Mouse (Mus musculus) mesoderm, embryonic 11.5 days (tissue): Measurements from ENCODE around the gene Slc35g2.

Experiments
- DNase-seq: peaks from one replicate; pipeline ENCODE4 v3.0.0-alpha.2; 2012; ENCODE audit warnings: low read depth, low spot score

Gene Slc35g2

GRCm38 (mm10) chr9:100558991-100559390, 11.9 kb downstream of the Slc35g2 start:
- DNase-seq: no peak

GRCm38 (mm10) chr9:100558023-100558573, 12.8 kb downstream of the Slc35g2 start:
- DNase-seq: no peak

DNA sequence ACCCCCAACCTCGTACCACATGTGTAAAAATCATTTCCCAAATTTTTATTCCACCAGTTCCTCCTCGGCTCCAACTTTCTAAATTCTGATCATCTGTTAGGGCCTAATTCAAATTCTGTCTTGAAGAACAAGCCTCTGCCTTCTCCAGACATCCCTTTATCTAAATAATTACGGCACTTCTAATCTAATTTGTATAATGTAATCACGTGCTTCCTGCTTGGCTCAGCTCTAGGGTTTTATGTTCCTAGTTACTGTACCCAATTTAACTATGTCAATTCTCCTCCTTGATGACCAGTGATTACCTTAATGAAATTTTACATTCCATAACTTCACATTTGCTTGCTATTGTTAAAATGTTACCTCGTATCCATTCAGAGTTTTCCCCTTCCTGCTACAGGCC, 15.2 kb downstream of the Slc35g2 start:
- DNase-seq: no peak

GRCm38 (mm10) chr9:100548313-100548712, 22.6 kb downstream of the Slc35g2 start:
- peak; percentile 37 for DNase-seq

DNA sequence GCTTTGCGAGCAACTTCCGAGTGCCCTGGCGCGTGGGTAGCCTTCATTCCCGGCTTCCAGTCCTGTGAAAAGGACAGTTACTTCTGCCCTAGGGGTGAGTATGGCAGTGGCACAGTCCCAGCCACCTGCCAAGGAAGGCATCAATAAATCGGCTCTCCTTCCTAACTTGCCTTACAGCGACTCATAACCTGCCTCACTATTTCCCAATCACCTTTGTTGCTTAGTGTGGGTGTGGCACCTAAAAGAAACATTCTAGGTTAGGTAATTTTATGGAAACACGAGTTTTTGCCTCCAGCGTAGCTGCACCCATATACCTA, 24.3 kb downstream of the Slc35g2 start:
- DNase-seq: peak; percentile 21

- peak; percentile 98 for DNase-seq
These were observed 24.9 kb downstream of the Slc35g2 start, which contains the start of gene Nck1 for GRCm38 (mm10) chr9:100545715-100546593. Gene Nck1 (minus strand): TSS chr9:100546134.

DNA sequence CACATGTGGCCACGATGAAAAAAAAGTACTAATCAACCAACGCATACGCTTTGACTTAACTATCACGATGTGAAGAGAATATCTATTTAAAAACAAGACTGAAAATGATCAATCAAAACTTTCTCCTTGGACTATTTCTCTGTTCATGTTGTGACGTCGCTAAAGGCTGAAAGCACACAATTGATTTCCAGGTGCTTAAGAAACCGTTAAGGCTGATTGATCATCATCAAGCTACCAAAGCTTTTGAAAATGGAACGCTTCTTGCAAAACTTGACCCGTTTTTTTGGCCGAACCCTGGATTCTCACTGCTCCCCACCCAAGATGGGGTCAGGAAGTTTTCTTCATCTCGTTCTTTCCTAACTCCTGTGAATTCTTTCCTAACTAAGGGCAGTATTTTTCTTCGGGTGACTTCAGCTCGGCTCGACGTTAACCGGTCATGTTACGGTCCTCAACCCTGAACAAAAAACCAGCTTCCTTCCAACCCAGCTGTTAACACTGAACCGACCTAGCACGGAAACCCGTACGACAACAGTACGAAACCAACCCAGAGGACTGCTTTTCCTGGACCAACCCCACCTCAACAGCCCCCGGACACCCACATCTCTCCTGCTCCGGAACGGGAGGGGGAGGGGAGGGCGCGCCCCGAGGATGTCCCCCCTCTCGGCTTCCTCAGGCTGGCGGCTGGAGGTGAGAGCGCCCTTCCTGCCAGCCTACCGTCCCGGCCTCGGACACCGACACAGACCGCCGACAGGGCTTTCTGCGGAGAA, 25.8 kb downstream of the Slc35g2 start:
- DNase-seq: no peak

DNA sequence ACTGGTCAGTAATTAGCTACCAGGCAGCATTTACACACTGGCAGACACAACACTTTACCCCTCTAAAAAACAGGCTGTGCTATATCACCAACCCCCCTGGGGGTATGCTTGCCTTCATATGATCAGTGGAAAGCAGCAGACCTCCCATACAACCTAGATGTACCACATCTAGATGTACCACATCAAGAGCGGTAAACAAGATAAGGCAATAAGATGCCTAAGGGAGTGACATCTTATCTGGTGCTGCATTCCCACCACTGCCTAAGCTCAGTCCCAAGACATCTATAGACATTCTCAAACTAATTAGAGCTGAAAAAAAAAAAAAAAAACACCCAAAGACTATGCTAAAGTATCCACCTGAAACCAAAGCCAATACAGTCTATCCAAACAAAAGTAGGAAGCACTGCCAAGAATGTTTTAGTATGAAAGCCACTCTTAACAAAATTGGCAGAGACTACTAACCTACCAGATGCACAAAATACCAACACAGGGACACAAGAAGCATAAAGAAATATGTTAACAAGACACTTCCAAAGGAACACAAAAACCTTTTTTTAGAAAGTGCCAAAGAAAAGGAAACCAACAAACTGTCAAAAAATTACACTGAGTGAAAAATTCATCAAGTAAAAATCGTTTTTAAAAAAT, 35.1 kb downstream of the Slc35g2 start:
- DNase-seq: no peak

GRCm38 (mm10) chr9:100534686-100535085, 36.2 kb downstream of the Slc35g2 start:
- DNase-seq: no peak

- no peak for DNase-seq
These were observed 37.9 kb downstream of the Slc35g2 start for GRCm38 (mm10) chr9:100532847-100533505.

DNA sequence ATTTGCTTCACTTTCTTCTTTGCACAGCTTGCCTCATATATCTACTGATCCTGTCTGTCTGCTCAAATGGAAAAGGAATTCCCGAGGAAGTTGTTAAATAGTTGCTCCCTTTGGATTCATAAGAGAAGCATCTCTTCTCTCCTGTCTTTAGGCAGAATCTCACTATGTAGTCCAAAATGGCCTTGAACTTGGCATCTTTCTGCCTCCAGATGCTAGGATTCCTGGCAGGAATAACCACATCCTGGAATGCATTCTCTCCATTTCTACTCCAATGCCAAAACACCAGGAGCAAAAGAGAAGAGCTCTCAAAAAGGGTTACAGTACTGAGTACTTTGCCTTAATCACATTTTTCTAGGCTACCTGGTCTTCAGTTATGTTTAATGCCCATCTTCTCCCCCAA, 39.6 kb downstream of the Slc35g2 start:
- DNase-seq: no peak

GRCm38 (mm10) chr9:100525225-100525624, 45.7 kb downstream of the Slc35g2 start:
- DNase-seq: no peak

DNA sequence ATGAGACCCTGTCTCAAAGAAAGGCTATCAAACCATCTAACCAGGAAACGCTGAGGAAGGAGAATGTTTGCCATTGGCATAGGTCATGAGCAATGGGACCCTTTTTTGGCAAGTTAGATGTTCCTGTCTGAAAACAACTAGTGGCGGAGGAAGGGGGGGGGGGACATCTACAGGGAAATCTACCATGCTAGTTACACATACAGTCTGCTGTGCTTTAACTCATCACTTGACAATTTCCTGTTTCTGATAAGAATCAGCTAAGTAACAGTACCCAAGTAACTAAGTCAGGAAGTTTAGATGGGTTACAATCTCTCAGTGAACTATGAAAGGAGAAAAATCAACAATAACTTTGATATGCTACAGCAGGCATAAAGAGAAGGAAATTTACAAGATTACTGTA, 48.9 kb downstream of the Slc35g2 start:
- DNase-seq: no peak

GRCm38 (mm10) chr9:100520586-100520985, 50.3 kb downstream of the Slc35g2 start:
- peak; percentile 78 for DNase-seq

DNA sequence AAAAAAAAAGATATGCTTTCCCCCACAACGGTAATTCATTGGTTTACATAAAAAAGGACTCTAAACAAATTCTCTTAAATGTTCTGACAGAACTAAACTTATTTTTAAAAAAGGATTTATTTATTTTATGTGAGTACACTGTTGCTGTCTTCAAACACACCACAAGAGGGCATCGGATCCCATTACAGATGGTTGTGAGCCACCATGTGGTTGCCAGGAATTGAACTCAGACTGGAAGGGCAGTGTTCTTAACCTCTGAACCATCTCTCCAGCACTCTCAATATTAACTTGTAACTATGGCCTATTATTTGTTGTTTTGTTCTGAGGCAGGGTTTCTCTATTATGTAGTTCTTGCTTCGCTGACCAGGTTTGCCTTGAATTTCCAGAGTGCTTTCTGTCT, 50.9 kb downstream of the Slc35g2 start:
- DNase-seq: no peak

DNA sequence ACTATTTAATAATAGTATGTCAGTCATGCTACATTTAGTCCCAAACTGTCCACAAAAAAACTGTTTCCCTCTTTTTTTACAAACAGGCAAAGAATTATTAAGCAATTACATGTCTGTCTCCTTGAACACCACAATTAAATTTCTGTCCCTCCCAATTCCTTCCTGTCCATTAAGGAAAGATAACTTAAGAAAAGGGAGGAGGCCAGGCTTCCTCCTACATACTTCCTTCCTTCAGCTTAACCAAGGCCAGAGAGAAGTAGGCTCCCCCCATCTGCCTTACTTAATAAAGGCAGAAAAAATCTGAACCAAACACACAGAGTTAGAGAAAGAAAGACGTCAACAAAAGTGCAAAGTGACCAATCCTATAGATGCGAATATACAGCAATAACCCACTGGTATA, 63.3 kb downstream of the Slc35g2 start:
- no peak for DNase-seq

GRCm38 (mm10) chr9:100506652-100507051, 64.2 kb downstream of the Slc35g2 start:
- DNase-seq: no peak

DNA sequence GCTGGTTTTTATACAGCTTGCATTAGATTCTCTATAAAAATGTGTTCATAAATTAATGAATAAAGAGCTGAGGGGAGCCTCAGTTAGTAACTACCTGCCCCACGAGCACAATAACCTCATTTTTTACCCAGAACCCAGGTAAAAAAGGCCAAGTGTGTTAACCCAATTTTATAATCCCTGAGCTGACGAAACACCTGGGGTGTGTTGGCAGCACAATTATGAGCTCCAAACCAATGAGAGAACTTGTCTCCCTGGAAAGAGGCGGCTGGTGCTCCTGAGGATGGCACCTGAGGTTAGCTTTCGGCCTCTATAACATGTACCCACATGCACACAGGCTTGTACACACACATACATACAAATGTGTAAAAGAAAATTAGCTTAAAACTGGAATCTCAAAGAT, 65.4 kb downstream of the Slc35g2 start:
- no peak for DNase-seq
